Mouse (Mus musculus): ENCODE measurements around the gene Ctbs.

DNA sequence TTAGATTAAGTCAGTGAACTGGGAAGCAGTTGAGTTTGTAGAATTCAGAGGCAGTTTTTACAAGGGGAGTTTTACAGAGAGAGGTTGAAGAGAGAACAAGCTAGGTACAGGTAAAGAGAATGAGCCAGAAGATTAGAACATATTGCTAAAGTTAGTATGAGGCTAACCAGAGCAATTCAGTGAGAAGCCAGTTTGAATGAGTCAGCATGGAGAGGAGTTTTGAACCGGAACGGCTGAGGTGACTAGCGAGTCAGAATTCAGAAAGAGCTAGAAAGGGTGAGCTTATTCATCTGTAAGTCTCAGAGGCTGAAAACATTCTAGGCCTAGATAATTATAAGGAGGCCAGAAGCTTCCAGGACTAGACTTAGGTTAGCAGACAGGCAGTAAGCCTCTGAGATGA lies 24.8 kb downstream of the Ctbs start:
- TF ChIP-seq POLR2A (IDR thresholded peaks at IDR 0.05; ENCODE audit: extremely low read depth, insufficient read depth, low read length) = no peak
- no peak for TF ChIP-seq CTCF (IDR thresholded peaks at IDR 0.05; ENCODE audit: extremely low read depth, insufficient read depth, low read length)

Data from cortical plate, adult 2 months (tissue).